Mouse (Mus musculus) hindbrain, embryonic 15.5 days (tissue): ENCODE data around the gene Fkbp9. TPM values are rescaled to one million over a fixed set of nuclear protein-coding genes. Genes with fewer than 3 reads are reported as not detected.

Experiments
- ATAC-seq: fragments of 200-750 bp; cut with Nextera tagmentation; 2 replicates; pipeline ENCODE4 v1.8.0; 2017; ENCODE audit warnings: low read depth, moderate number of reproducible peaks, moderate TSS enrichment; ENCODE audit not compliant: low FRiP score
- H3K27ac ChIP-seq: fragments of 300-500 bp; sonication (generic); replicated peaks from 2 replicates; pipeline ENCODE4 v1.5.1; 2015; ENCODE audit warnings: mild to moderate bottlenecking, inconsistent platforms
- H3K27me3 ChIP-seq: fragments of 300-500 bp; sonication (generic); 2 replicates; pipeline ENCODE4 v1.6.1; 2015; ENCODE audit warnings: control low read depth, inconsistent platforms
- H3K36me3 ChIP-seq: fragments of 300-500 bp; sonication (generic); 2 replicates; pipeline ENCODE4 v1.6.1; 2015; ENCODE audit warnings: control low read depth, inconsistent platforms
- H3K4me1 ChIP-seq: fragments of 300-500 bp; sonication (generic); replicated peaks from 2 replicates; pipeline ENCODE4 v1.6.1; 2015; ENCODE audit warnings: control low read depth, inconsistent platforms
- H3K4me2 ChIP-seq: fragments of 300-500 bp; sonication (generic); 2 replicates; pipeline ENCODE4 v1.6.1; 2015; ENCODE audit warnings: moderate library complexity, mild to moderate bottlenecking, inconsistent platforms
- H3K4me3 ChIP-seq: fragments of 300-500 bp; sonication (generic); 2 replicates; pipeline ENCODE4 v1.5.1; 2015; ENCODE audit warnings: mild to moderate bottlenecking, inconsistent platforms
- H3K9ac ChIP-seq: fragments of 300-500 bp; sonication (generic); 2 replicates; pipeline ENCODE4 v1.6.1; 2015; ENCODE audit warnings: inconsistent platforms
- H3K9me3 ChIP-seq: fragments of 300-500 bp; sonication (generic); 2 replicates; pipeline ENCODE4 v1.6.1; 2016; ENCODE audit warnings: control low read depth, inconsistent platforms
- WGBS: fragments of 180-500 bp; shearing (Covaris S2); methylation state at CpG from one replicate; pipeline ENCODE4 v1.1.7; 2015; 5-methylcytosine and 5-hydroxymethylcytosine counted together
- polyA plus RNA-seq: library from polyadenylated mRNA; unstranded; fragments of >200 nt; fragmentation: Nextera tagmentation; extraction: Ambion mirVana; gene quantifications from 2 replicates; pipeline ENCODE4 v1.2.1, GENCODE M21; 2015

Fkbp9 gene
- polyA plus RNA-seq, 1 experiment from 2014 or later = 42.8 TPM

DNA sequence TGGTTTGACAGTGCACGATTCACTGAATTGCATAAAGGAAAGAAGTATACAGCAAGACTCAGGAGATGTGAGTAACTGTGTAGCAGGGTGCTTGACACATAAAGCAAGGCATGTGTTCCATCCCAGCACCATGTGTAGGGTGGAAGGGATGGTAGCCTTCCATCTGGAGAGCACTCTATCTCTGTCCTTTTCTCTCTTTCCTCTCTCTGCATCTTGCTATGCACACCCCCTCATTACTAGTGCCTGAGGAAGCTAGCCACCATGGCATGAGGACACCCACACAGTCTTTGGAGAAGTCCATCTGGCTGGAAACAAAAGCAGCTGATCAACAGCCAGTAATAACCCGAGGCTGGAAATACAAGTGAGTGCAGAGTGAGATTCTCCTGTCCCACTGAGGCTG, 25.7 kb upstream of the Fkbp9 start:
- Histone ChIP-seq H3K36me3 (no peaks in the 10 kb centered on the region), H3K9ac (no peak overlapping the region), H3K4me3 (no peak overlapping the region), H3K9me3 (no peaks in the 10 kb centered on the region), H3K27me3 (no peaks in the 10 kb centered on the region), H3K27ac (no peak overlapping the region), H3K4me2 (no peak overlapping the region), H3K4me1 (no peaks in the 10 kb centered on the region)
- 71% methylated on average over 2 of the region's 2 CpGs for WGBS
- no peak for ATAC-seq

- no peak overlapping the region for H3K9ac ChIP-seq
- H3K4me3 ChIP-seq = no peak overlapping the region
- 8% methylated on average over 3 of the region's 3 CpGs for WGBS
- H3K27me3 ChIP-seq = no peaks in the 10 kb centered on the region
- no peaks in the 10 kb centered on the region for H3K36me3 ChIP-seq
- ATAC-seq = peak; percentile 93
- H3K4me1 ChIP-seq = no peaks in the 10 kb centered on the region
- no peaks in the 10 kb centered on the region for H3K9me3 ChIP-seq
- no peak overlapping the region for H3K4me2 ChIP-seq
- H3K27ac ChIP-seq = no peak overlapping the region
Measured at GRCm38 (mm10) chr6:56808656-56809055, 23.2 kb upstream of the Fkbp9 start.

GRCm38 (mm10) chr6:56813332-56813731, 18.5 kb upstream of the Fkbp9 start:
- Histone ChIP-seq H3K27me3 (no peaks in the 10 kb centered on the region), H3K36me3 (no peaks in the 10 kb centered on the region), H3K27ac (no peak overlapping the region), H3K9me3 (no peaks in the 10 kb centered on the region), H3K4me1 (no peaks in the 10 kb centered on the region), H3K4me2 (no peak overlapping the region), H3K4me3 (no peak overlapping the region), H3K9ac (no peak overlapping the region)
- WGBS = 42% methylated on average over 2 of the region's 2 CpGs
- ATAC-seq = no peak

GRCm38 (mm10) chr6:56818436-56819123, 13.3 kb upstream of the Fkbp9 start:
- WGBS = 82% methylated on average over 5 of the region's 5 CpGs
- Histone ChIP-seq H3K9ac (no peak overlapping the region), H3K4me3 (no peak overlapping the region), H3K36me3 (no peaks in the 10 kb centered on the region), H3K27me3 (no peaks in the 10 kb centered on the region), H3K4me2 (no peak overlapping the region), H3K9me3 (no peaks in the 10 kb centered on the region), H3K27ac (no peak overlapping the region), H3K4me1 (no peaks in the 10 kb centered on the region)
- ATAC-seq = no peak

DNA sequence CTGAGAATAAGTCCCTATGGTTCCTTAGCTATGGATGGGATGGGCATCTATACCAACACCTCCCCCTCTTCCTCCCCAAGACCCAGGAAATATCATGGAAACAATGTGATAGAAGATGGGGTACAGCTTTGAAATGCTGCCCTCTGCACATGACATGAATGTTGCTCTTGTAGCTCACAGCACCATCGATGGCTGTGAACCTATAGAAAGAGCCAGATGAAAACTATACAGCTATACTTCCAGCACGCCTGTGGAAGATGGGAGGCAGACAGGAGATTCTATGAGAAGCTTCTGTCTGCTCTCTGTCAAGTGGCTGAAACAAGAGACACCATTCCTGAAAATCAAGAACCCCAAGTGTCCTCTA, 12.8 kb upstream of the Fkbp9 start:
- WGBS = 87% methylated on average over 2 of the region's 2 CpGs
- no peaks in the 10 kb centered on the region for H3K4me1 ChIP-seq
- no peak overlapping the region for H3K4me3 ChIP-seq

GRCm38 (mm10) chr6:56825657-56826056, 6.2 kb upstream of the Fkbp9 start:
- no peaks in the 10 kb centered on the region for H3K9me3 ChIP-seq
- no peak overlapping the region for H3K4me3 ChIP-seq
- H3K9ac ChIP-seq = no peak overlapping the region
- no peaks in the 10 kb centered on the region for H3K36me3 ChIP-seq
- H3K27ac ChIP-seq = no peak overlapping the region
- no peaks in the 10 kb centered on the region for H3K4me1 ChIP-seq
- no peak for ATAC-seq
- 65% methylated on average over 3 of the region's 3 CpGs for WGBS
- no peak overlapping the region for H3K4me2 ChIP-seq
- no peaks in the 10 kb centered on the region for H3K27me3 ChIP-seq

More for the DNA sequence above, 12.8 kb upstream of the Fkbp9 start:
- no peak for ATAC-seq
- no peak overlapping the region for H3K9ac ChIP-seq
- H3K9me3 ChIP-seq = no peaks in the 10 kb centered on the region
- H3K27ac ChIP-seq = no peak overlapping the region
- H3K4me2 ChIP-seq = no peak overlapping the region
- no peaks in the 10 kb centered on the region for H3K27me3 ChIP-seq
- H3K36me3 ChIP-seq = no peaks in the 10 kb centered on the region

GRCm38 (mm10) chr6:56832407-56832796, 543 bp downstream of the Fkbp9 start:
- 5% methylated on average over 15 of the region's 15 CpGs for WGBS

DNA sequence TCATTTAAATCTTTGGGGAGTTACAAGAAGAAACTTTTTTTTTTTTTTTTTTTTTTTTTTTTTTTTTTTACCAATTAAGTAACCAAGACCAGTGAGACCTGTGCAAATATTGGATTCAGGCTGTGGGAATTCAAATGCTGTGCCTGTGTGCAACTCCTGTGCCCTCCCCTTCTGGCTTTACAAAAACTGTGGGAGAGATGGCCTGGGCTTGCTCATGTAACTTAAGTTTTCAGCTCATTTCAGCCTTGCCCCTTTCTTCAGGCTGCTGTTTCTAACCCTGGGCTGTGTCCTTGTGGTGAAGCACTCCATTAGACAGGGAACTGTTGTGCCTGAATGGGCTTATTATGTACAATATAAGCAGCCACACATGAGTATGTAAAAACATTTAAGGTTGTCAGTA, 971 bp downstream of the Fkbp9 start:
- Histone ChIP-seq H3K4me3 (peak overlapping the region; percentile 61), H3K27me3 (no peaks in the 10 kb centered on the region), H3K9ac (no peak overlapping the region), H3K4me2 (peak overlapping the region; percentile 92), H3K9me3 (no peaks in the 10 kb centered on the region), H3K36me3 (no peaks in the 10 kb centered on the region), H3K4me1 (peaks cover 6% of the 10 kb centered on the region; the same call in 1 of the 2 replicates), H3K27ac (no peak overlapping the region)
- peak; percentile 21; the same call in 1 of the 2 replicates for ATAC-seq

More at GRCm38 (mm10) chr6:56832407-56832796, 543 bp downstream of the Fkbp9 start:
- Histone ChIP-seq H3K27me3 (no peaks in the 10 kb centered on the region), H3K4me1 (peaks cover 6% of the 10 kb centered on the region; the same call in 1 of the 2 replicates), H3K9ac (peak overlapping the region; percentile 53), H3K4me3 (peak overlapping the region; percentile 61), H3K4me2 (peak overlapping the region; percentile 92), H3K9me3 (no peaks in the 10 kb centered on the region), H3K36me3 (no peaks in the 10 kb centered on the region), H3K27ac (no peak overlapping the region)
- ATAC-seq = peak; percentile 24; the same call in 1 of the 2 replicates

DNA sequence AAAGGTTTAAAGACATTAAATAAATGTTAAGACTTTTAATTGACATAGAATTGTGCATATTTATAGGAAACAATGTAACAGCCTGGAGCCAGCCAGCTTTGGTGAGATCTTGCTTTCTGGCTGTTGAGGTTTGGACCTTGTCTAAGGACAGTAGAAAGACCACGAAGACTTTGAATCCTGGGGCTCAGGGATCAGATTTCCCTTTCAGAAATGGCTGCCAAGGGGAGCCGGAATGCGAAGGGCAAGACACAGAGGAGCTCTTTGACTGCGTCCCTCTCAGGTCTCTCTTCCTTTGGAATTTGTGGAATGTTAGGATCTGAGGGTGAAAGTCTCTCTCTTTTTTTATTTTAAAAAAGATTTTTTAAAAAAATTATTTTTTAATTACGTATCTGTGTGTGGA, 2.9 kb downstream of the Fkbp9 start:
- no peak for ATAC-seq
- Histone ChIP-seq H3K36me3 (no peaks in the 10 kb centered on the region), H3K4me3 (no peak overlapping the region), H3K4me1 (peaks cover 6% of the 10 kb centered on the region; the same call in 1 of the 2 replicates), H3K27ac (no peak overlapping the region), H3K27me3 (no peaks in the 10 kb centered on the region), H3K9ac (no peak overlapping the region), H3K9me3 (no peaks in the 10 kb centered on the region), H3K4me2 (no peak overlapping the region)
- 65% methylated on average over 5 of the region's 5 CpGs for WGBS

- ATAC-seq = no peak
- Histone ChIP-seq H3K4me3 (no peak overlapping the region), H3K9ac (no peak overlapping the region), H3K4me1 (peaks cover 6% of the 10 kb centered on the region; the same call in 1 of the 2 replicates), H3K27ac (no peak overlapping the region), H3K36me3 (no peaks in the 10 kb centered on the region), H3K4me2 (no peak overlapping the region), H3K27me3 (no peaks in the 10 kb centered on the region), H3K9me3 (no peaks in the 10 kb centered on the region)
- whole genome bisulfite sequencing = 92% methylated on average over 10 of the region's 10 CpGs
Measured at GRCm38 (mm10) chr6:56835532-56835931, 3.7 kb downstream of the Fkbp9 start.

GRCm38 (mm10) chr6:56837166-56837565, 5.3 kb downstream of the Fkbp9 start:
- Histone ChIP-seq H3K4me2 (no peak overlapping the region), H3K4me1 (peaks cover 4% of the 10 kb centered on the region; the same call in 1 of the 2 replicates), H3K9ac (no peak overlapping the region), H3K9me3 (no peaks in the 10 kb centered on the region), H3K27me3 (no peaks in the 10 kb centered on the region), H3K4me3 (no peak overlapping the region), H3K27ac (no peak overlapping the region), H3K36me3 (no peaks in the 10 kb centered on the region)
- no peak for ATAC-seq
- WGBS = 96% methylated on average over 12 of the region's 12 CpGs

DNA sequence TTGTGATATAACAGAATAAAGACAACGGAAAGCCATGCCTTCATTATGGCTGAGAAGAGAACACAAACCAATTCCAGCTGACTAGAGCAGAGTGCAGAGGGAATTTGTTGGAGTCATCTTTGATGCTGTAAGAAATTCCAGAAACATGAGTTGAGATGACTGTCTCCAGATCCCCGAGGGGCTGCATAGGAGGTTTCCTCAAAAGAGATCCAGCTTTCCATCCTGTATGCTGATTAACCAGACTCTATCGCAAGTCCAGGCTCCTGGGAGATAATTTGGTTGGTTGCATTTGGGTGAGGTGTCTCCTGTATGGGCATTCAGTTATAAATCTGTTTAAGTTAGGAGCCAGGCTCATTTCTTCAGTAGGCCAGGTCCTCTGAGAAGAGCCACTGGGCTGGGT, 5.8 kb downstream of the Fkbp9 start:
- Histone ChIP-seq H3K4me3 (no peak overlapping the region), H3K27ac (no peak overlapping the region), H3K9me3 (no peaks in the 10 kb centered on the region), H3K36me3 (no peaks in the 10 kb centered on the region), H3K27me3 (no peaks in the 10 kb centered on the region), H3K4me1 (no peaks in the 10 kb centered on the region), H3K4me2 (no peak overlapping the region), H3K9ac (no peak overlapping the region)
- ATAC-seq = no peak
- WGBS = 97% methylated on average over 3 of the region's 3 CpGs

- Histone ChIP-seq H3K4me1 (no peaks in the 10 kb centered on the region), H3K27me3 (no peaks in the 10 kb centered on the region), H3K4me3 (no peak overlapping the region), H3K27ac (no peak overlapping the region), H3K36me3 (no peaks in the 10 kb centered on the region), H3K4me2 (no peak overlapping the region), H3K9ac (no peak overlapping the region), H3K9me3 (no peaks in the 10 kb centered on the region)
- WGBS = 89% methylated on average over 3 of the region's 3 CpGs
- ATAC-seq = no peak
Measured at GRCm38 (mm10) chr6:56843229-56843628, 11.4 kb downstream of the Fkbp9 start.
